Mouse (Mus musculus) monocyte, adult 5-6 weeks (primary cell): Measurements from ENCODE around the gene Hdac5. TPM values are rescaled to one million over a fixed set of nuclear protein-coding genes. Genes with fewer than 3 reads are reported as not detected.
"Not testable (repeated sequence)": the region's sequence is repeated elsewhere in the genome, so short reads cannot be mapped to it uniquely, and the experiment has no call there.

Experiments used
- ATAC-seq: fragments of 153-309, 156-312 bp; replicated peaks from 2 replicates; pipeline ENCODE4 v1.8.0; 2017; ENCODE audit warnings: mild to moderate bottlenecking; ENCODE audit not compliant: low TSS enrichment, insufficient number of reproducible peaks, severe bottlenecking, poor library complexity, low FRiP score
- total RNA-seq: library from RNA; stranded (forward); fragments of 200-1000, 200-491, 200-594 nt; gene quantifications from 3 replicates; pipeline ENCODE4 v1.2.3, GENCODE M21; 2017

The Hdac5 gene
- total RNA-seq, 1 experiment from 2014 or later = 46.5 TPM

DNA sequence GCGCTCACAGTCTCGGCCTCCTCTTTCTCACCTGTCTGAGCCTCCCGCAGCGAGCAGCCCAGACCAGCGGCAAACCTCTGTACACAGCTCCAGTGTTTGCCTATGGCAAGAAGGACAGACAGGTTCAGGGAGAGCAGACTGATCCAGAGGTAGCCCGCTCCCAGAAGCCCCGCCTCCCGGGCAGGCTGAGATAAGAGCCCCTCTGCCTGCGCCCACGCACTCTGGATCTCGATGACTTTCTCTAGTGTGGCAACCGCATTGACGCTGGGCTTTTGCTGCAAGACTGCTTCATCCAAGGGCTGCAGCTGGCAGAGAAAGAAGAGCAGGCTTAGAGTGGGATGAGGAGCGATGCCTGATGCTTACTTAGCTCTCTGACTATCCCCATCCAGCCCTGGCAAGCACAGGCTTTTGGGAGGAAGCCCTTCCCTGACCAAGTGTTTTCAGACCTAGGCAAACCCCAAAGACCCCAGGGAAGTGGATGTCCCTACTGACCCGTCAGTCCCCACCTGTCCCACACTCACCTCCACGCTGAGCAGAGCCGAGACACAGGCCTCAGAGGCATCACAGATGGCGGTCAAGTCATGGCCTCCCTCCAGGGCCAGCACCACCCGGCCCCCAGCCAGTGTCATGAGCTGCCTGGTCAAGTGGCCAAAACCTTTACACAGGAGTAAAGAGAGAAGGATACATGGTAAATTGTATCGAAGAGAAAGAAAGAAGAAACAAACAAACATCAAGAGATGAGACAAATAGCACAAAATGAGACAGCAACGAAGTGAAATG is 33.8 kb downstream of the Hdac5 start:
- no peak for ATAC-seq

DNA sequence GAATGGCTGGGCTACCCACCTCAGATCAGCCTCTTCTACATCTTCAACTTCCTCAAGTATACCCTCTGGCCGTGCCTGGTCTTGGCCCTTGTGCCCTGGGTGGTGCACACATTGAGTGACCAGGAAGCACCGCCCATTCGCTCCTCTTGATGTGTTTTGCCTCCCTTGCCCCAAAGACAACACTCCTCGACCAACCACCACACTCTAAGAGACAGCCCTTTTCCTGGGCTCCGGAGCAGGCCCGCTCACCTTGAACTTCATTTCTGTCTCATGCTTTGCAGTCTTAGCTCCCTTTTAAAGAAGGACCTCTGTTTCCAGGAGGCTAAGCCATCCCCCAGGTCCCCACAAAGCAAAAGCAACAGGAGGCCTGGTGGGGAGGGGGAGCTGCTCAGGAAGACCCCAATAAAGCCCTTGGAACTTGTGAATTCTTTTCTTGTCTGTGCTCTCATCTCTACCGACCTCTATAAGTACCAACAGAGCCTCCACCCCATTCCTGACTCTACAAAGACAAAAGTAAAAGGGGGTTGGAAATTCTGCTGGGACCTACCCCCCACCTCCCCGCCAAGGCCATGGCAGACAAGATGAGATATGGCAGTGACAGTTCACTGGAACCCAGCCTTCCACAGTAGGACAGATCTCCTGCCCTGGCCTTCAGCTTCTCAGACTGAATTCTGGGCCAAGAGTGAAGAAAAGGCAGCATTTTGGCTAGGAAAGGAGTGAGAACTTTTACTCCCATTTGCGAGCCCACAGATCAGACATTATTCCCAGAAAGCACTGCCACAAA is 36.1 kb downstream of the Hdac5 start:
- ATAC-seq = no peak

DNA sequence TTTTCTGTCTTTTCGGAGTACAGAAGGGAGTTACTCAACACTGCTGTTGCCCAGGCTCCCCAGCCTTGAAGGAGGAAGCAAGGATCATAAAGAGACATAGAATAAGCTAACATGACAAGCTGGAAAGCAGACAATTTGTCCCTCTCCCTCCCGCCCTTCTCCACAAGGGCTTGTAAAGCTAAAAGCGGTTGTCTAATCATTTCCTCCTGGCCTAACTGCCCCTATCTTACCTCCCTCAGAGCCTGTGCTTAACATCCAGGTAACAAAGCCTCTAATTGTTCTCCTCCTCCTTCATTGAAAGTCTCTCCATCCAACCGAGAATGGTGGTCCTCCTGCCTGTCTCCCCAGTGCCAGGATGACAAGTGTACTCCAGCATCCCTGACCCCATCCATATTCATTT is 39.1 kb downstream of the Hdac5 start:
- no peak for ATAC-seq

DNA sequence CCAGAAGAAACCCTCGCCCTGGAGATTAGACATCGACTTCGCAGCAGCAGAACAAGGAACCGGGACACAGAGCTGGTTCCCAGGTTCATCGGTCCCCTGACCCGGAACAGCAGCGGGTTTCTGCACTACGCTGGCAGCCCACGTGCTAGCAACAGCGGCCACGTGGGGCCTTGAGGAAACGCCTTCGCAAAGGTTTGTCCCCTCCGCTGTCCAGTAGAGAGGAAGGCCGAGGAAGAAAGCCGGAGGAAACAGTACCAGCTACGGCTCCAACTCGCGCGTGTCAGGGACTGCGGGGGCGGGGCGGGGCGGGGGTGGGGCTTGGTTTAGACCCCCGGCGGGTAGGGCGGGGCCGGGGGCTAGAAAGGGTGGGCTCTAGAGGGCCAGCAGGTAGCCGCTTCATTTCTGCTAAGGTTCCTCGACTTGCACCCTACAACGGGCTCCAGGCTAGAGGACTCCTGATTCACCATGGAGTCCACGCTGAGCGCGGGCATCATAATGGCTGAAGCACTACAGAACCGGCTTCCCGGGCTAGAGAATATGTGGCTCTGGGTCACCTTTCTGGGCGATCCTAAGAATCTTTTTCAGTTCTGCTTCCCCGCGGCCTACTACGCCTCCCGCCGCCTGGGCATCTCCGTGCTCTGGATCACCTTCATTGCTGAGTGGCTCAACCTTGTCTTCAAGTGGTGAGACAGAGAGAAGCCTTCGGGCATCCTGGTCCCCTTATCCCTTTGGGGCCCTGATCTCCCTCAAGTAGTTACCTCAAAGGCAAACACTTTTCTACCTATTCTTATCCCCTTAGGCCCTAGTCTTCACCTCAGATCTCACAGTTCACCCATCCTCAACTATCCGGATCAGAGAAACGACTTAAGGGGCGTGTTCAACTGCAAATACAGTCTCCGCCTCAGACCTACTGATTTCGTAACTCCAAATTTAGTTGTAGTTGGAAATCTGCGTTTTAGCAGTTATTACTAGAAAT is 40.2 kb downstream of the Hdac5 start, which contains the start of gene G6pc3:
Gene G6pc3, plus strand, starts transcription at position 160 of the 976 bp plus-strand sequence.
- peak; percentile 92 for ATAC-seq

DNA sequence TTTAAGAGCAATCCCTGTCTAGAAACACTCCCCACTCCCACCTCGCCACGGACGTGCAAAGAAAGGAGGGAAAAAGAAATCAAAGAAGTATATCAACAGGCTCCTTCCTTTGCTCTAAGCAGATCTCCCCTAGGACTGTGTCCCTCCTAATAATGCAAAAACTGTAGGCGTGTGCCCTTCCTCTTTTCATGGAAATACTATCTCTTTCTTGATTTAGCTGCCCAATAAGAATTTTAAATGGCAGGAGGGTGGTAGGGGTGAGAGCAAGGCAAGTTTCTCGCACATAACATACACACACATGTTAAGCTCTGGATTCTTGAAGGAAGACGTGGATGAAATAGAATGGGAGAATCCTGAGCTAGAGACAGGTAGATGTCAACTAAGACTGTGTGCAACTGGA is 41.0 kb downstream of the Hdac5 start:
- no peak for ATAC-seq

DNA sequence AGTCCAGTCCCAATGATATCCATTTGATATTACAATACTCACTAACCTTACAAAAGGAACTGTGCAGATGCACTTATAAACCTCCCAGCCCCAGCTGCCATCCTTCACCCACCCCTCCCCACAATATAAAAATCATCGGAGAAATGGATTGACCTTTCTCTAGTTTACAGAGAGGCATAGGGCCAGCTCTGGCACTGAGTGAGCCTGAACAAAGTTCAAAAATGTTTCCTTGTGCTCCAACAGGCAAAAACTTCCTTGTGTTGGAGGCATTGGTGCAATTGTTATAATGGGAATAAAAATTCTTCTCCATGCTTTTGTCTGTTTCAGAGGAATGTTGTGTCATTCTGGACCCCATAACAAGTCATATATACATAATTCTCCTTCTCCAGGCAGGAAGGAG is 43.7 kb downstream of the Hdac5 start:
- ATAC-seq = no peak

DNA sequence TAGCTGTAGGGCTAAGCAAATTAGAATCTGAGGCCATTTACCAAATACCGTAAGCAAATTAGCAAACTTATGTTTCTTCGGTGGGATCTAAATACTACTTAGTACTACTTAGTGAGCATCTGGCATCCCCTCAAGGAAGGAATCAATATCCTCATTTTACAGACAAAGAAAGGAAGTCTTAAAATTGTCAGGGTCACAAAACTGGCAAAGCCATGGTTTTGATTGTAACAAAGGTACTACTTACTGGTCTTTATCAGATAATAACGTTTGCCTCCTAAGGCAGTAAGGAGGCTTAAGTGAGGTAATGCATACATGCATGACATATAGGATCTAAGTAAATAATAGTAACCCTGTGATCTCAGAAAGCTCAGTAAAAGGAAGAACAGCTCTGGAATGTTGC is 44.3 kb downstream of the Hdac5 start:
- ATAC-seq = no peak

DNA sequence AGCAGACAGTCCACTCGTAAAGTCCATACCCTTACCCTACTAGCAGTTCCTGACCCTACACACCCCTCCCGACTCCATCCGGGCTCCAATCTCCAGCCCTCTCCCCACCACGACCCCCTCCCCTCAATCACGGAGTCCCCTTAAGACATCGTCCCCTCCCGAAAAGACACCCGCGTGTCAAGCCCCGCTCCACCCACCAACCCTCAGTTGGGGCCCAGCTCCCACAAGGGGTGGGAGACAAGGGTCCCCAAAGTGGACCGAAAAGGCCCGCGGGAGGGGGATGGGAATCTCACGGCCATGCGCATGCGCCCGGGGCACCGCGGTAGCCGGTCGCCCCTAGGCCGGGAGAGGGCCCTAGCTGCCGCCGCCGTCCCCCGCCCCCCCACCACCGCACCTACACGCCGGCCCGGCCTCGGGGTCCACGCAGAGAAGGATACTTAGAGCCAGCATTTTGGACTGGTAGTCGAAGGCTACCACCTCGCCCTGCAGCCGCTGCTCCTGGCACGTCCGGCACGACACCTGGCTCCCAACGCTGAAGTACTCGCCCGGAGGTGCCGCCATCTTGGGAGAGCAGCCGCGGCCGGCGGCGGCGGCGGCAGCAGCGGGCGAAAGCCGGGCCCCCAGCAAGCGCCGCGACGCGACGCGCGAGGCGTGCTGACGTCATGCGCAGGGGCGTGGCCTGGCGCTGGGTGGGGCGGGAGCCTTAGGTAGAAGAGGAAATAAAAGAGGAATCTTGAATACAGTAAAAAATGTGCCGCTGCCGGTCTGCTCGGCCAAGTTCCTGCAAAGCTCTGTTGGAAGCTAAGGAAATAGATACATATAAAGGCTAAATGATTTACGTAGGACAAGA is 45.1 kb downstream of the Hdac5 start, which contains the start of gene Lsm12:
Gene Lsm12, minus strand, starts transcription at position 651 of the 850 bp plus-strand sequence.
- ATAC-seq = peak; percentile 63

DNA sequence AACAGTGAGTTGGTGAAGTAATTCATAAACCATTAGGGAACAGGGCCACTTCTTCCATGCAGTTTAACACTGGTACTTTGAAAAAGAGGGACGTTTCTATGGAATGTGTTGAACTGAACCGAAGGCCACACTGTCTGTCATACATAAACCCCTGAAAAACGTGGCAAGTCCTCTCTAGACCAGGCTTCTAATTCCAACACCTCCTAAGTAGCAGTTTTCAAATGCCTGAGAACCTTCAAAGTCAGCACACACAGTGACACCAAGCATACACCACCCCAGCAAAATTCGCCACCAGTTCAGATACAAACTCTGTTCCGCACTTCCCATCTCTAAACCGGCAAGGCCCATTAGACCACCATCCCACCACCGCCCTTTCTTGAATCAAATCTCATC is 45.7 kb downstream of the Hdac5 start:
- ATAC-seq = no peak

DNA sequence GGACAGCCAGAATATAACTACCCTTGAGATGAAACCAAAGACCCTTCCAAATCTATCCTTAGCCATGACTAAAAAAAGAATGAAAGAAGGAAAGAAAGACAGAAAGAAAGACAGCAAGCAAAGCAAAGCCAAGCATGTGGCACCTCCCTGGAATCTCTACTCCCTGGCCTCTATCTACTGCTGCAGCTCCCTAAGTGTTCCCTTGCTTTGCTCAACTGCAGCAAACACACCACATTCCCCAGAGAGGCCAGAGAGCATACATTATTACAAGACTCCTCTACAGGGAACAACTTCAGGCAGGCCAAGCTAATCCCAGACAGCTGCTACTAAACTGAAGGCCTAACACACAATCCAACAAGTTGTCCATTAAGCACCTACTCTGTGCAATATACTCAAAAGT is 50.1 kb downstream of the Hdac5 start:
- no peak for ATAC-seq

DNA sequence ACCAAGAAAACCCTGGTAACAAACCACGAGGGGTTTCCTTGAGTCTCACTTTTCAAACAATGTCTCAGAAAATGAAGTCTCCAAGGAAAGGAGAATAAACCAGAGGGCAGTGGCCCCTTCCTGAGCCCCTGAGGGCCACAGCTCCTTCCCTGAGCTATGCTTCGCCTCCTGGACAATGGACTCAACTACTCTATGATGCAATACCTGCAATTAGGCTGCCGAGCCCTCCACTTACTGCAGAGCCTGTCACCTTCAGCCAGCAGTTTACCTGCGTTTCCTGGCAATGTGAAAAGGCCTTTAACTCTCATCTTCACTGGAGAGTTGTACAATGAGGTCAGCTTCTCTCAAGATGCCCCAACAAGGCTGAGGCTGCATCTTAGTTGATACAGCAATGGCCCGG is 61.3 kb downstream of the Hdac5 start:
- ATAC-seq = no peak

DNA sequence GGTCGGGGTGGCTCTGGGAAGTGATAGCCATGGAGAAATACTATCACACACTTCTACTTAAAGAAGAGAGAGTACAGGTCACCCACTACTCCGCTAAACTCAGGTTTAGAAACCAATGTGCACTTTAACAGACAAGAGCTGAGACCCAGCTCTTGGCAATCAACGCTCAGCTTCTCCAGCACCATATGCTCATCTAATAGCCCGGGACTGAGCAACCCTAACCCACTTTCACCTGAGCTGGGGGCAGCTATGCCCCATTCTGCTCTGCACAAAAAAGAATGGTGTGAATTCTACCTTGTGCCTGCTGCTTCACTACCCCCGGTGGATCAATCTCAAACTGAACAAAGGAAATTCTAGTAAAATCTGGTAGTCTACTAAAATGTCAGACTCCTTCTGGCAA is 62.4 kb downstream of the Hdac5 start:
- ATAC-seq = no peak

DNA sequence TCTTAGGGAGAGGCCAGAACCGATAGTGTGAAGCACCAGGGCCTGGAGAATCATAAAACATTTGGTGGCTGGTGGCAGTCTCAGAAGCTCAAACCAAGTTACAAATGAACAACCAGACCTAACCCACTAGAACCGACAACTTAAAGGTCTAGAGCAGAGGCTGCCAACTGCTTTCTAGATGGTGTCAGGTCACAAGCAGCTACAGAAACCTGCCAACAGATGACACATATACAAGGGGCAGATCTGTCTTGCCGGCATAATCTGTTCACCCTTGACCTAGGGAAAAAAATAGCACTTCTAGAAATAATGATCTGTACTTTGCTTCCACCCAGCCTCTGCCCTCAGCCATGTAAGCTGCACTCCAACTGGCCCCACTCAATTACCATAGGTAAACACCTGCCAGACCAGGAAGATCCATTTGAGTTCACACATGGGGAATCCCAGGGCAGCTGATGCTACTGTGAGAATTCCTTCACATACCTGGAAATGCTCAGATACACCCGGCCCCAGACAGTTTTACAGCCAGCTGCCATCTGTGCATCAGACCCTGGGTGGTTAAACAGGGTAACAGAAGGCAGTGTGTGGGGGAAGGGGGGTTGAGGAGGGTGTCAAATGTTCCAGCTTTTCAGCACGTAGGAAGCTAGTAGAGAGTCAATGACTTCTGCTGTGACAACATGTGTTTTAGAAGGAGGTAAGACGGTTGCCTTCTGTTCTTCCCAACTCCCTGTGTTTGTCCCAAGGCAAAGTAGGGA is 63.8 kb downstream of the Hdac5 start:
- no peak for ATAC-seq

DNA sequence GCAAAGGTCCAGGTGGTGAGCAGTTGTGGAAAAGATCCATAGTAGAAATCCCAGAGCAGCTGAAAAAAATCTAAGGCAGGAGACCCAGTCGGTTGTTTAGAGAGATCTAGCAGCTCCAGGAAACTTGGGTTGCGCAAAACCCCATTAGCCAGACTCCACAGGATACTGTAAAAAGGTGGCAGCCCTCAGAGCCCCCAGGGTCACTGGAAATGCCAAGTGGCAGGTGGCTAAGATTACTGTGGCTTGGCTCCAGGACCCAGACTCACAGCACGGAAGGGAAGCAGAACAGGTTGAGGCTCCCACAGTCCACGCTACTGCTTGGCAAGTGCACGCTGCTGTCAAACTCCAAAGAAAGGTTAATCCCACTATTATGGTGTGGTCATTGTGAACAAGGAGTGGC is 70.2 kb downstream of the Hdac5 start:
- ATAC-seq = no peak

DNA sequence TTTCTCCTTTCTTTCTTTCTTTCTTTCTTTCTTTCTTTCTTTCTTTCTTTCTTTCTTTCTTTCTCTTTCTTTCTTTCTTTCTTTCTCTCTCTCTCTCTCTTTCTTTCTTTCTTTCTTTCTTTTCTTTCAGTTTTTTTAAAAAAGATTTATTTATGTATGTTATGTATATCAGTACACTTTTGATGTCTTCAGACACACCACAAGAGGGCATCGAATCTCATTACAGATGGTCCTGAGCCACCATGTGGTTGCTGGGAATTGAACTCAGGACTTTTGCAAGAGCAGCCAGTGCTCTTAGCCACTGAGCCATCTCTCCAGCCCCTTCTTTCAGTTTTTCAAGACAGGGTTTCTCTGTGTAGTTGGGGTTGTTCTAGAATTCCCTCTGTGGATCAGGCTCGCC is 71.9 kb downstream of the Hdac5 start:
- not testable (repeated sequence) for ATAC-seq

DNA sequence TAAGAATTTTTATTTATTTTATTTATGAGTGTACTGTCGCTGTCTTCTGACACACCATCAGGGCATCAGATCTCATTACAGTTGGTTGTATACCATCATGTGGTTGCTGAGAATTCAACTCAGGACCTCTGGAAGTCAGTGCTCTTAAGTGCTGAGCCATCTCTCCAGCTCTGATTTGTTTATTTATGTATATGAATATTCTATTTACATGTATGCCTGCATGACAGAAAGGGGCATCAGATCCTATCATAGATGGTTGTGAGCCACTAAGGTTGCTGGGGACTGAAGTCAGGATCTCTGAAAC is 73.2 kb downstream of the Hdac5 start:
- ATAC-seq = no peak

DNA sequence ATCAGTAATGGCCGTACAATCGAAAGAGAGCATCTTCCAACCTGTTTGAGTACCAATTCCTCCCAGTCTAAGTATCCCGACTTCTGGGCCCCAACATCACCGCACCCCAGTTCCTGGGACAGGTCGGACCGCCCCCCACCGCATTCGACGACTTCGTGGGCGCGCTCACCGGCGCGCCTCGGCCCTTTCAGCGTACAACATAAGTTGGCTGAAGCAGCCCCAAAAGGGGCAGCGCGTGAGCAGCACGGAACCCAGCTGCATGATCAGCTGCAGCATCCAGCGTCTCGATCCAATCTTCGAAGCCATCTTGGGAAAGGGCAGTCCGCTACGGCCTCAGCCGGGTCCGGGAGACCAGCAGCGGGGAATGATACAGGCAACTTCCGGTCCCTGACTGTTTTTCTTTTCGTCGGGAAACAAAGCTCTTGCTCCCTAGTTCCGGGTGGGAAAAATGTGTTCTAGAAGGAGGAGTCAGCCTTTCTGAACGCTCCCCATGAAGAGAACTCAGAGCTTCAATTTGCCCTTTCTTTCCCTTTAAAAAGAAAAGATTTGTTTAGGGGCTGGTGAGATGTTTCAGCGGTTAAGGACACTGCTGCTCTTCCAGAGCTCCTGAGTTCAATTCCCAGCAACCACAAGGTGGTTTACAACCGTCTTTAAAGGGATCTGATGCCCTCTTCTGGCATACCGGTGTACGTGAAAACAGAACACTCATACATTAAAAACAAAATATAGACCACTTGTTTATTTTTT is 73.8 kb downstream of the Hdac5 start, which contains the start of gene Tmem101:
Gene Tmem101, minus strand, starts transcription at position 366 of the 747 bp plus-strand sequence.
- peak; percentile 96 for ATAC-seq
